Mouse (Mus musculus): ENCODE data around the gene Acin1. TPM values are rescaled to one million over a fixed set of nuclear protein-coding genes. Genes with fewer than 3 reads are reported as not detected.
"Not testable (repeated sequence)": the region's sequence is repeated elsewhere in the genome, so short reads cannot be mapped to it uniquely, and the experiment has no call there.

Acin1 gene
- total RNA-seq, 2 experiments from 2014 or later: 223 to 242 TPM

DNA sequence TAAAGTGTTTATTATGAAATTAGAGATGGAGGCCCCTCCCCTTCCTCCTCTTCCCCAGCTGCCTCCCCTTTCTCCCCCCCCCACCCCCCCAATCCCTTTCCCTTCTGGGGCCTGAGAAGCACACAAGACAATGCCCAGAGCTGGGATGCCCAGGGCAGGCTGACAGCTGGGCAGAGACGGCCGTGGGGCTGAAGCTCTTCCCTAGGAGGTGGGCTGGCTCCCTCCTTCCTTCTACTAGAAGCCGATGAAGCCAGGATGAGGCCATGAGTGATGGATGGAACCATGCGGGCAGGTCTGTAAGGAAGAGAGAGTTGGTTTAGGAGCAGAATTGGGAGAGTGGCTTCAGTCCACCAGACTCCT lies 55.5 kb downstream of the Acin1 start:
- Histone ChIP-seq H3K27ac (no peak overlapping the region), H3K4me3 (no peak overlapping the region)
- TF ChIP-seq CTCF (conservative IDR thresholded peaks at IDR 0.05): no peak

GRCm38 (mm10) chr14:54630583-54631239 lies 56.0 kb downstream of the Acin1 start:
- no peak for DNase-seq (ENCODE audit: low spot score in 2 of 2)
- no peak overlapping the region for H3K4me3 ChIP-seq
- H3K27ac ChIP-seq: no peak overlapping the region
- TF ChIP-seq CTCF (conservative IDR thresholded peaks at IDR 0.05): no peak

More for the DNA sequence above, 55.5 kb downstream of the Acin1 start:
- no peak for DNase-seq (ENCODE audit: low spot score in 2 of 2)

- H3K4me3 ChIP-seq: no peak overlapping the region
- H3K27ac ChIP-seq: no peak overlapping the region
- no peak for TF ChIP-seq CTCF (conservative IDR thresholded peaks at IDR 0.05)
- DNase-seq (ENCODE audit: low spot score in 2 of 2): no peak
These were observed 56.9 kb downstream of the Acin1 start for GRCm38 (mm10) chr14:54629797-54630196.

DNA sequence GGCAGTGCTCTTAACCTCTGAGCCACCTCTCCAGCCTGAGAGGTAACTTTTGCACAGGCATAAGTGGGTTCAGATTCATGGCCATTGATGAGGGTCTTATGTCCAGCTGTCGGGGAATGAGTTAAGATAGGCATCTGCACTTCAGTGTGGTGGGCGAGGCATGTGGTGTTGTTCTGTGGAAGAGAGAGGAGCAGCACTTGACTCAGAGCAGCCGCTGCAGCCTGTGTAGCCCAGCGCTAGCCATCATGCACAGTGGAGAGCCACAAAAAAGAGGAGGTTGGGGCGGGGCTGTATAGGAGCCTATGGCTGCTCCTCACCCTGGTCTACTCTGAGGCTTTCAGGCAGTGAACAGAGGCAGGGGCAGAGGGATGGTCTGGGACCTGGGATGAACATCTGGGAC lies 58.6 kb downstream of the Acin1 start:
- no peak for TF ChIP-seq CTCF (conservative IDR thresholded peaks at IDR 0.05)
- DNase-seq (ENCODE audit: low spot score in 2 of 2): no peak
- Histone ChIP-seq H3K4me3 (no peak overlapping the region), H3K27ac (no peak overlapping the region)

DNA sequence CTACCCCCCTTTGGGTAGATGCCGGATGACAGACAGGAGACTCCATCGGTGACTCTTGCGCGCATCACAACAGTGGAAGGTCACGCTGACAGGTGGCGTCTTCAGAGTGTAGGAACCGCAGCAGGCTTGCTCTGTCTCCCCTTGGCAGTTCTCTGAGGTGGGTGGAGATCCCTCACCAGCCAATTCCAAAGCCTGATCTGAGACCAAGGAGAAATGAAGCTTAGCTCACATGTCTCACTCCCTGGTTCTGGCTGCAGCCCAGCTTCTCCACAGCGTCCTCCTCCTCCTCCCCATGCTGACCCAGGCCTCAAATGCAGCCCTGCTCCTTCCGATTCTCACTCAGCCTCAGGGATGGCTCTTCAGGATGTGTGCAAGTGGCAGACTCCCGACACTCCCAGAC lies 61.8 kb downstream of the Acin1 start:
- no peak overlapping the region; the same call in 1 of the 2 replicates for H3K27ac ChIP-seq
- no peak overlapping the region for H3K4me3 ChIP-seq
- DNase-seq (ENCODE audit: low spot score in 2 of 2): no peak
- no peak for TF ChIP-seq CTCF (conservative IDR thresholded peaks at IDR 0.05)

DNA sequence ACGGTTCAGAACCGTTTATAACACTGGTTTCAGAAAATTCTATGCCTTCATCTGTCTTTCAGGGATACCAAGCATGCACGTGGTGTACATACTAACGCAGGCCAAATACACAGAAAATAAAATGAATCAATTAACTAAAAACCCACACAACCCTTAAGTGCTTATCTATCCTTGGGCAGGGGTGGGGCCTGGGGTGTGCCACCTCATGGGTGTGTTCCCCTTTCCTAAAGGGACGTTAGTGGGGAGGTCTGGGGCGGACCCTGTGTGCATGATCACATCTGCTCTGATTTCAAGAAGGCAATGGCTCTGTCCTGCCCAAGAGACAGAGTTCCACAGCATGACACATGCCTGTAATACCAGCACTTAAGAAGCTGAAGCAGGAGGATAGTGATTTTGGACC lies 63.4 kb downstream of the Acin1 start:
- Histone ChIP-seq H3K27ac (no peak overlapping the region), H3K4me3 (no peak overlapping the region)
- no peak for TF ChIP-seq CTCF (conservative IDR thresholded peaks at IDR 0.05)
- DNase-seq (ENCODE audit: low spot score in 2 of 2): no peak

GRCm38 (mm10) chr14:54621133-54621532 lies 65.6 kb downstream of the Acin1 start, which contains the start of gene Psmb11:
TSS of gene Psmb11 (plus strand) at chr14:54621433.
- H3K4me3 ChIP-seq: no peak within 1 kb of the TSS
- DNase-seq (ENCODE audit: low spot score in 2 of 2): no peak
- H3K27ac ChIP-seq: no peak within 1 kb of the TSS
- TF ChIP-seq CTCF (conservative IDR thresholded peaks at IDR 0.05): no peak

- DNase-seq (ENCODE audit: low spot score in 2 of 2): peak; percentile 80 to 87
- Histone ChIP-seq H3K27ac (peak within 1 kb of the TSS; percentile 94), H3K4me3 (peak within 1 kb of the TSS; percentile 80)
- TF ChIP-seq CTCF (conservative IDR thresholded peaks at IDR 0.05): no peak
These were observed 68.8 kb downstream of the Acin1 start, which contains the start of gene Psmb5 for GRCm38 (mm10) chr14:54617897-54618365. TSS of gene Psmb5 (minus strand) at chr14:54618022.

- H3K27ac ChIP-seq: peak overlapping the region; percentile 94
- peak; percentile 55 for TF ChIP-seq CTCF (conservative IDR thresholded peaks at IDR 0.05)
- peak overlapping the region; percentile 80 for H3K4me3 ChIP-seq
- DNase-seq (ENCODE audit: low spot score in 2 of 2): no peak
These were observed 69.4 kb downstream of the Acin1 start for GRCm38 (mm10) chr14:54617152-54617896.

- DNase-seq (ENCODE audit: low spot score in 2 of 2): no peak
- no peak for TF ChIP-seq CTCF (conservative IDR thresholded peaks at IDR 0.05)
- no peak overlapping the region; the same call in 1 of the 2 replicates for H3K4me3 ChIP-seq
These were observed 70.4 kb downstream of the Acin1 start for GRCm38 (mm10) chr14:54616226-54616825.

GRCm38 (mm10) chr14:54614130-54614529 lies 72.6 kb downstream of the Acin1 start:
- not testable (repeated sequence) for H3K4me3 ChIP-seq; H3K27ac ChIP-seq; DNase-seq (ENCODE audit: low spot score in 2 of 2)

More at GRCm38 (mm10) chr14:54616226-54616825, 70.4 kb downstream of the Acin1 start:
- H3K27ac ChIP-seq: no peak overlapping the region

DNA sequence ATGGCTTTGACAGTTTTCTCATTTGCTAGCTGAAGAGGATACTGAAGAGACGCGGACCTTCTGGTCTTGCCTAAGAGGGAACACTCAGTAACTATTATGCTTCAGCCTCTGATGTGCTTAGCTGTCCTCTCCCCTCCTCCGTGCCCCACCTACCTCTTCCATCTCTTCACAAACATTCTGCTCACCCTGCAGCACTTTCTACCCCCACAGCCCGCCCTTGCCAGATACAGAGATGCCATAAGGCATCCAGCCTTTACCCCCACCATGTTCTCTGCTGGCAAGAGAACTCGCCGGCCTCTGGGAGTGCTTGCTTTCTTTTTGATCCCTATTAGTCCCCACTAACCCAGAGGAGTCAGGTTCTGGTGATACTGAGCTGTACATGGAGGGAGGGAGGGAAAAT lies 76.1 kb downstream of the Acin1 start:
- H3K4me3 ChIP-seq: no peak overlapping the region
- peak; percentile 68 to 71 for DNase-seq (ENCODE audit: low spot score in 2 of 2)
- H3K27ac ChIP-seq: peak overlapping the region; percentile 88
- no peak for TF ChIP-seq CTCF (conservative IDR thresholded peaks at IDR 0.05)

DNA sequence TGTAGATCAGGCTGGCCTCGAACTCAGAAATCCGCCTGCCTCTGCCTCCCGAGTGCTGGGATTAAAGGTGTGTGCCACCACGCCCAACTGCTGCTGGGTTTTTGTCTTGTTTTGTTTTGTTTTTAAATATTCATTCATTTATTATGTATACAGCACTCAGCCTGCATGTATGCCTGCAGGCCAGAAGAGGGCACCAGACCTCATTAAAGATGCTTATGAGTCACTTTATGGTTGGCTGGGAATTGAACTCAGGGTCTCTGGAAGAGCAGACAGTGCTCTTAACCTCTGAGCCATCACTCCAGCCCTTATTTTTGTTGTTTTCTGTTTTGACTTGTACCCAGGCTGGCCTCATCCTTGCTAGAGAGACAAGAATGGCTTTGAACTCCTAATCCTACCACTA lies 76.8 kb downstream of the Acin1 start:
- no peak for DNase-seq (ENCODE audit: low spot score in 2 of 2)
- Histone ChIP-seq H3K27ac (peak overlapping the region; percentile 88), H3K4me3 (no peak overlapping the region)
- peak; percentile 75 for TF ChIP-seq CTCF (conservative IDR thresholded peaks at IDR 0.05)

Data from layer of hippocampus, adult 2 months (tissue).